Mouse (Mus musculus): ENCODE measurements around the gene Ctsr. TPM values are rescaled to one million over a fixed set of nuclear protein-coding genes. Genes with fewer than 3 reads are reported as not detected.
"Not testable (repeated sequence)": the region's sequence is repeated elsewhere in the genome, so short reads cannot be mapped to it uniquely, and the experiment has no call there.

The Ctsr gene
- polyA plus RNA-seq (2015; fragmentation: Nextera tagmentation; extraction: Ambion mirVana): not detected in 2 replicates

DNA sequence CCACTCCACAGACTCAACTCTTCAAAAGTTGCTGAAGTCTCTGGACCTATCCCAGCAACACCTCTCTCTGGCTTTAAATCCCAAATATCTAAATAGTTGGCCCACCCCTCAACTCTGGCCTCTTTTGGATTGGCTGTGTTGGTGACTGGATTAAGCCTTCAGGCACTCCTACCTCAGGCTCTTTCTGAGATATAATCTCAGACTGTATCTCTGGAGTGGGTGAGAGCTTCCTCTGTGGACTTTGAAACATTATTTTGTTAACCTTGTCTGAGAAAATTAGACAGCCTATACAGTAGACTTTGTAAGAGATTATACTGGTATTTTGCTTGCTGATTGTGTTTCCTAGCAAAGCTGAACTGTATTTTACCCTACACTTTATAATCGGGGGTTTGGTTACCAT, at the start of gene Ctsr:
Gene Ctsr (minus strand): TSS at position 101 of the 400 bp plus-strand sequence.
- Histone ChIP-seq H3K27me3 (no peaks in the 10 kb centered on the region), H3K9ac (no peak within 1 kb of the TSS), H3K4me1 (replicated peaks) (no peaks in the 10 kb centered on the region), H3K4me3 (replicated peaks) (no peak within 1 kb of the TSS), H3K36me3 (replicated peaks) (no peaks in the 10 kb centered on the region), H3K27ac (replicated peaks) (no peak within 1 kb of the TSS), H3K9me3 (replicated peaks) (no peaks in the 10 kb centered on the region), H3K4me2 (no peak within 1 kb of the TSS)
- 43% methylated on average over 1 of the region's 1 CpGs for WGBS (ENCODE audit: insufficient replicate concordance)
- no peak for ATAC-seq (ENCODE audit: insufficient read depth)

DNA sequence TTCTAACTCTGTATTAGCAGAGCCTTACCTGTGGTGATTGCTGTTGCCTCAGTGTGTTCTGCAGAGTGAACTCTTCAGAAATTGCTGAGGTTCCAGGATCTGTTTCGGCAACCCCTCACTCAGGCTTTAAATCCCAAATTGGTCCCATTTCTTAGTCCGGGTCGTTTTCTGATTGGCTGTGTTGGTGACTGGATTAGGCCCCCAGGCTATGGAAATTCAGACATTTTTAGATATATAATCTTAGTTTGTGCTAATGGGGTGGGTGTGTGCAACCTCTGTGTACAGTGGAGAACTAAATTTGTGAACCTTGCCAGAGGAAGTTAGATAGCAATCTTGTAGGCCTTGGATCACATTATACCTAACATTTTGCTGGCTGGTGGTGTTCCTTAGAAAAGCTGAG, 39.3 kb upstream of the Ctsr start, which contains the start of gene Cts6:
Gene Cts6 (minus strand): TSS at position 101 of the 400 bp plus-strand sequence.
- no peak within 1 kb of the TSS for H3K27ac ChIP-seq (replicated peaks)
- 61% methylated on average over 3 of the region's 3 CpGs for WGBS (ENCODE audit: insufficient replicate concordance)

DNA sequence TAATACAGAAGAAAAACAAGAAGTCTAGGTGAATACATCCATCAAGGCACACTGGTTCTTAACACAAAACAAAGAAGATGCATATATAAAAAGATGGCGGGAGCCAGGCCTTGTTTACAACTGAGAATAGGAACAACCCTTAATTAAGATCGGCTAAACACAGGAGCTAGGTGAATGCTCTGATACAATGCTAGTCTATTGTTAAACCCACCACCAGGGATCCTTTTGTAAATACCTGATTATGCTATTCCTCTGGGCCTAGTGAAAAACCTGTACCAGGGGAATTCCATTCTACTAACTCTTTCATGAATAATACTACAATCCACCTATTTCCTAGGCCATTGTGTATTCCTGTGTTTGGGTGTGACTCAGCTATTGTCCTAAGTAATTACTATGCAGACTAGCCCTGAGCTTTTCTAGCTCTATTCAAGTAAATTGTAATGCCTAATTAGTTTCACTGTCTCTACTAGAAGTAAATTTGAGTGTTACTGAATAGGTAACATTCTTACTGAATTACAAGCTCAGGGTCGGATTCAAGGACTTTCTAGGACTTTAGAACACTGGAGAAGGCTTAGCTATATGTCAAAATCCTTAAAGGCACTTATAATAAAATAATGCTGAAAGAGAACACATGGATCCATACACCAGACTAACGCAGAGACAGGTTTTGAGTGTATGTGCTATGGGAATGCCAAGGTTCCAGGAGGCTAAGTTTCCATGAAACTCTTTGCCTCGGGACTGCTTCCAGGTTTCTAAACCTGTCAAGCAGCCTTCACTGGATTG, 21.3 kb upstream of the Ctsr start:
- not testable (repeated sequence) for H3K9me3 ChIP-seq (replicated peaks); H3K4me1 ChIP-seq (replicated peaks); H3K36me3 ChIP-seq (replicated peaks); H3K9ac ChIP-seq; H3K27me3 ChIP-seq; ATAC-seq (ENCODE audit: insufficient read depth); H3K27ac ChIP-seq (replicated peaks); H3K4me3 ChIP-seq (replicated peaks); H3K4me2 ChIP-seq
- 55% methylated on average over 5 of the region's 5 CpGs for WGBS (ENCODE audit: insufficient replicate concordance)

More for the DNA sequence above, 39.3 kb upstream of the Ctsr start, which contains the start of gene Cts6:
- Histone ChIP-seq H3K4me3 (replicated peaks) (no peak within 1 kb of the TSS), H3K36me3 (replicated peaks) (no peaks in the 10 kb centered on the region), H3K9me3 (replicated peaks) (no peaks in the 10 kb centered on the region), H3K9ac (no peak within 1 kb of the TSS), H3K4me2 (no peak within 1 kb of the TSS), H3K27me3 (no peaks in the 10 kb centered on the region), H3K4me1 (replicated peaks) (no peaks in the 10 kb centered on the region)
- ATAC-seq (ENCODE audit: insufficient read depth): no peak

DNA sequence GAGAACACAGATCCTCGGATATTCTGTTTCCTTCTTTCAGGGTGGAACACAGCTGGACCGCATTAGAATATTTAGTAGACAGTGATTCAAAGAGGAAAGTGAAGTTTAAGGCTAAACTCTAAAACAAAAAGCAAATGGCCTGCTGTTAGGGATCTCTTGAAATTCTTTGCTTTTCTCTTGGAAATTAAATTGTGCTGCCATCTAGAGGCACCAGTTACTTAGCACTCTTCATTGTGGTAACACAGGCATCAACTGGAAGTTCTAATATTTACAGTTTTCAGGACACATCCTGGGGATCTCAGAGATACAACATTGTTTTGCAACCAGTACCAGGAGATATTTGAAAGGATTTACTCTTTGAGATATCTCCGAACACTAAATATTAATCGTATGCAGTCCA, 566 bp upstream of the Ctsr start:
- H3K4me1 ChIP-seq (replicated peaks): no peaks in the 10 kb centered on the region
- 59% methylated on average over 4 of the region's 4 CpGs for WGBS (ENCODE audit: insufficient replicate concordance)
- ATAC-seq (ENCODE audit: insufficient read depth): no peak
- H3K36me3 ChIP-seq (replicated peaks): no peaks in the 10 kb centered on the region
- H3K4me2 ChIP-seq: no peak overlapping the region
- no peak overlapping the region for H3K9ac ChIP-seq
- H3K27ac ChIP-seq (replicated peaks): no peak overlapping the region
- no peaks in the 10 kb centered on the region for H3K27me3 ChIP-seq
- no peak overlapping the region for H3K4me3 ChIP-seq (replicated peaks)
- no peaks in the 10 kb centered on the region for H3K9me3 ChIP-seq (replicated peaks)

Other genes with a start within 250 kb of the Ctsr start
- gene Gm49393, start 228.7 kb downstream of the Ctsr start, polyA plus RNA-seq (2015; fragmentation: Nextera tagmentation; extraction: Ambion mirVana): not detected in 2 replicates
- gene Gm49391, start 227.7 kb downstream of the Ctsr start, polyA plus RNA-seq (2015; fragmentation: Nextera tagmentation; extraction: Ambion mirVana): 0.82 and 2.5 TPM in 2 replicates
- gene Ctla2a, start 227.6 kb downstream of the Ctsr start, polyA plus RNA-seq (2015; fragmentation: Nextera tagmentation; extraction: Ambion mirVana): 24.2 and 25.8 TPM in 2 replicates
- not detected in 2 replicates for gene Tpbpa, start 222.3 kb downstream of the Ctsr start, polyA plus RNA-seq (2015; fragmentation: Nextera tagmentation; extraction: Ambion mirVana)
- not detected in 2 replicates for gene Ctsj, start 158.3 kb downstream of the Ctsr start, polyA plus RNA-seq (2015; fragmentation: Nextera tagmentation; extraction: Ambion mirVana)
- gene Ctsq, start 123.6 kb downstream of the Ctsr start, polyA plus RNA-seq (2015; fragmentation: Nextera tagmentation; extraction: Ambion mirVana): not detected in 2 replicates
- not detected in 2 replicates for gene Cts6, start 39.2 kb upstream of the Ctsr start, polyA plus RNA-seq (2015; fragmentation: Nextera tagmentation; extraction: Ambion mirVana)
- gene Cts8, start 91.1 kb upstream of the Ctsr start, polyA plus RNA-seq (2015; fragmentation: Nextera tagmentation; extraction: Ambion mirVana): not detected in 2 replicates
- not detected in 2 replicates for gene Gm49398, start 124.6 kb upstream of the Ctsr start, polyA plus RNA-seq (2015; fragmentation: Nextera tagmentation; extraction: Ambion mirVana)
- gene Cts7, start 193.9 kb upstream of the Ctsr start, polyA plus RNA-seq (2015; fragmentation: Nextera tagmentation; extraction: Ambion mirVana): not detected in 2 replicates

Data from liver, embryonic 15.5 days (tissue).